Mouse (Mus musculus) stomach, embryonic 16.5 days (tissue): ENCODE measurements around the gene Lcp1. TPM values are rescaled to one million over a fixed set of nuclear protein-coding genes. Genes with fewer than 3 reads are reported as not detected.

ENCODE experiments used
- ATAC-seq: fragments of 200-750 bp; cut with Nextera tagmentation; 2 replicates; pipeline ENCODE4 v1.8.0; 2017; ENCODE audit warnings: moderate number of reproducible peaks, moderate TSS enrichment; ENCODE audit not compliant: insufficient read depth, low FRiP score
- H3K27ac ChIP-seq: fragments of 300-500 bp; sonication (generic); 2 replicates; pipeline ENCODE4 v1.5.1; 2014; ENCODE audit warnings: low read length
- H3K27me3 ChIP-seq: fragments of 300-500 bp; sonication (generic); 2 replicates; pipeline ENCODE4 v1.6.1; 2014; ENCODE audit warnings: low read length, control low read depth, mixed read lengths; ENCODE audit not compliant: control insufficient read depth, insufficient read depth
- H3K36me3 ChIP-seq: fragments of 300-500 bp; sonication (generic); 2 replicates; pipeline ENCODE4 v1.6.1; 2014; ENCODE audit warnings: low read length; ENCODE audit not compliant: control insufficient read depth, insufficient read depth
- H3K4me1 ChIP-seq: fragments of 300-500 bp; sonication (generic); 2 replicates; pipeline ENCODE4 v1.6.1; 2014; ENCODE audit warnings: low read length, control low read depth, mixed read lengths; ENCODE audit not compliant: control insufficient read depth, insufficient read depth
- H3K4me2 ChIP-seq: fragments of 300-500 bp; sonication (generic); 2 replicates; pipeline ENCODE4 v1.6.1; 2014; ENCODE audit warnings: low read depth, low read length, mixed read lengths
- H3K4me3 ChIP-seq: fragments of 300-500 bp; sonication (generic); replicated peaks from 2 replicates; pipeline ENCODE4 v1.5.1; 2014; ENCODE audit warnings: mild to moderate bottlenecking, low read length
- H3K9ac ChIP-seq: fragments of 300-500 bp; sonication (generic); 2 replicates; pipeline ENCODE4 v1.6.1; 2014; ENCODE audit warnings: low read length
- H3K9me3 ChIP-seq: fragments of 300-500 bp; sonication (generic); replicated peaks from 2 replicates; pipeline ENCODE4 v1.6.1; 2016; ENCODE audit warnings: low read length, control low read depth; ENCODE audit not compliant: control insufficient read depth
- WGBS: fragments of 180-500 bp; shearing (Covaris S2); extraction: QIAGEN DNeasy Blood & Tissue Kit; methylation state at CpG from one replicate; pipeline ENCODE4 v1.1.7; 2014; 5-methylcytosine and 5-hydroxymethylcytosine counted together
- microRNA-seq: library from miRNA; unstranded; fragments of <30 nt; microRNA quantifications from one replicate; pipeline ENCODE4, GENCODE M21; 2016
- polyA plus RNA-seq: library from polyadenylated mRNA; unstranded; fragments of >200 nt; fragmentation: Nextera tagmentation; extraction: Ambion mirVana; gene quantifications from 2 replicates; pipeline ENCODE4 v1.2.1, GENCODE M21; 2015

The Lcp1 gene
- polyA plus RNA-seq, 1 experiment from 2014 or later: 65.3 TPM

DNA sequence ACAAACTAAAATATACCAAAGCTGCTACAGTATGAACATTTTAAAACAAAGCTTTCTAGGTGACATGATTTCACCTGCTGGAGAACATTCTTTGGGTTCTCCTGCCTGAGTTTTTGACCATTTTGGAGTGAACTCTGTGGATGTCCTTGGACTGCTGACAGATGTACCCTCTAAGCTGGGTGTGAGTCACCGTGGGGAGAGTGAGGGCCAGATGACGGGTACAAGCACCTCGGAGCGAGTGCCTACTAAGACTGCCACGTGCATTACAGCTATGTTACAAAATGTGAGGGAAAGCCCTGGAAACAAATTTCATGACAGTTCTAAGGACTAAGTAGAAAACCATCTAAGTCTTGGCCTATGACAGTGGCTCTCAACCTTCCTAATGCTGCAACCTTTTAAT, 138.6 kb downstream of the Lcp1 start:
- no peaks in the 10 kb centered on the region for H3K36me3 ChIP-seq
- no peak overlapping the region for H3K27ac ChIP-seq
- H3K27me3 ChIP-seq: no peaks in the 10 kb centered on the region
- H3K9me3 ChIP-seq: no peaks in the 10 kb centered on the region
- no peak overlapping the region for H3K9ac ChIP-seq
- ATAC-seq: no peak
- no peaks in the 10 kb centered on the region for H3K4me1 ChIP-seq
- WGBS: 86% methylated on average over 5 of the region's 5 CpGs
- H3K4me3 ChIP-seq: no peak overlapping the region
- no peak overlapping the region for H3K4me2 ChIP-seq

DNA sequence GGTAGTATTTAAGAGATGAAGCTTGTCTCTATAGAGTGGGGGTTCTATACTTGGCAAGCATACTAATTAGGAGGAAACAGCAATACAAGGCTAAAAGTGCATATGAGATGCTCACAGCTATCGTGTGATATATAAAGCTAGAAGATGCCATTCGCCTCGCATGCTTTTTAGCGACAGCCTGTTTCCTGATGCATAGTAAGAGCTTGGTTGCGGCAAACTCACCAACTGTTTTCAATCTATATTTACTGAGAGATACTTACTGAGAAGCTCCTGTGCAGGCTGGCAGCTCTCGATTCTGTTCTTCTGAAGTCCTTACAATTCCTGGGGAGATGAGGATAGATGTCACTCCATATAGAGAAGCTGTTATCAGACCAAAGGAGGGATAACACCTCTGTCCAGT, 148.8 kb downstream of the Lcp1 start:
- Histone ChIP-seq H3K36me3 (no peaks in the 10 kb centered on the region), H3K27me3 (no peaks in the 10 kb centered on the region), H3K4me1 (0 out of 2 replicates have a peak, but pooled peaks cover 2% of the 10 kb centered on the region), H3K9me3 (no peaks in the 10 kb centered on the region), H3K27ac (no peak overlapping the region), H3K4me3 (no peak overlapping the region), H3K4me2 (no peak overlapping the region), H3K9ac (no peak overlapping the region)
- ATAC-seq: no peak
- 82% methylated on average over 6 of the region's 6 CpGs for WGBS

DNA sequence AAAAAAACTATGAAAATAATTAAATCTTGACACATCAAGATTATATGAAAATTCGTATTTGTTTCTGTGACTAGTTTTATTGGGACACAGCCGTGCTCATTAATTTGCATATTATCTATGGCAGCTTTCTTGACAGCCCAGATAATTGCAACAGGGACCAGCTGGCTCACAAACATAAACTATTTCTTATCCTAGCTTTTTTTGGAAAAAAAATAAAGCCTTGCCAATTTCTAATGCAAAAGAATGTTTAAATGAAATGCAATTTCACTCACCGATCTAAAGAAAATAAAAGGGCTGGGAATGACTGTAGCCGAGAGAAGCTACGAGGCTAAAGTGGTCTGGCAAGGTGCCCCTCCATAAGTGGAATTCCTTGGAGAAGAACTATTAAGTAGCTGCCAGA, 149.5 kb downstream of the Lcp1 start:
- 0 out of 2 replicates have a peak, but pooled peaks cover 2% of the 10 kb centered on the region for H3K4me1 ChIP-seq
- H3K27me3 ChIP-seq: no peaks in the 10 kb centered on the region
- ATAC-seq: no peak
- 50% methylated on average over 5 of the region's 5 CpGs for WGBS
- no peak overlapping the region for H3K4me2 ChIP-seq
- H3K4me3 ChIP-seq: no peak overlapping the region
- H3K27ac ChIP-seq: no peak overlapping the region
- no peak overlapping the region for H3K9ac ChIP-seq
- H3K36me3 ChIP-seq: no peaks in the 10 kb centered on the region
- H3K9me3 ChIP-seq: no peaks in the 10 kb centered on the region

Small RNA genes lying within 50 kb of the gene (microRNA-seq; reads per million reads assigned to microRNA genes)
- not detected for gene Gm44482

Other genes with a start within 250 kb of the Lcp1 start
- gene Lrch1, start 183.2 kb upstream of the Lcp1 start, polyA plus RNA-seq: 12.4 and 13.2 TPM in 2 replicates
- gene Rubcnl, start 115.1 kb upstream of the Lcp1 start, polyA plus RNA-seq: 0.49 and 0.66 TPM in 2 replicates
- gene Lrrc63, start 220 bp upstream of the Lcp1 start, polyA plus RNA-seq: not detected in 2 replicates
- gene Cpb2, start 111.2 kb downstream of the Lcp1 start, polyA plus RNA-seq: 6.8 and 8.3 TPM in 2 replicates
- 21.9 and 25.0 TPM in 2 replicates for gene Zc3h13, start 153.3 kb downstream of the Lcp1 start, polyA plus RNA-seq